Mouse (Mus musculus) lung, postnatal 4 days (tissue): ENCODE measurements around the gene Zfp827.
A peak's percentile ranks its signal among the peaks of the same experiment; 100 is the strongest.

Source experiments
- DNase-seq, 2 experiments: peaks; one replicate each; pipeline ENCODE4 v3.0.0; 2021

Zfp827 gene

GRCm38 (mm10) chr8:79027977-79028487 is at the start of gene Zfp827:
Zfp827 (plus strand) TSS chr8:79028437.
- DNase-seq: peak; percentile 80 to 84

GRCm38 (mm10) chr8:79004341-79004740 is 23.9 kb upstream of the Zfp827 start:
- DNase-seq: no peak

- no peak for DNase-seq
These were observed 13.2 kb upstream of the Zfp827 start for GRCm38 (mm10) chr8:79015061-79015460.

- no peak for DNase-seq
These were observed 12.2 kb upstream of the Zfp827 start for GRCm38 (mm10) chr8:79016076-79016475.

GRCm38 (mm10) chr8:79016583-79016982 is 11.7 kb upstream of the Zfp827 start:
- no peak for DNase-seq

GRCm38 (mm10) chr8:79023922-79024321 is 4.3 kb upstream of the Zfp827 start:
- no peak for DNase-seq

GRCm38 (mm10) chr8:79027319-79027718 is 918 bp upstream of the Zfp827 start:
- DNase-seq: no peak

- DNase-seq: peak; percentile 32 to 52
These were observed 531 bp downstream of the Zfp827 start for GRCm38 (mm10) chr8:79028541-79029395.

- peak; percentile 81 to 88 for DNase-seq
These were observed 1.4 kb downstream of the Zfp827 start for GRCm38 (mm10) chr8:79029396-79030325.

- DNase-seq: peak; percentile 54 to 74
These were observed 2.4 kb downstream of the Zfp827 start for GRCm38 (mm10) chr8:79030326-79031265.

- DNase-seq: no peak
These were observed 9.3 kb downstream of the Zfp827 start for GRCm38 (mm10) chr8:79037532-79037931.

GRCm38 (mm10) chr8:79037991-79038390 is 9.8 kb downstream of the Zfp827 start:
- DNase-seq: no peak

GRCm38 (mm10) chr8:79041429-79041828 is 13.2 kb downstream of the Zfp827 start:
- DNase-seq: no peak

- DNase-seq: no peak
These were observed 14.0 kb downstream of the Zfp827 start for GRCm38 (mm10) chr8:79042252-79042651.

- no peak for DNase-seq
These were observed 16.4 kb downstream of the Zfp827 start for GRCm38 (mm10) chr8:79044673-79045072.

- no peak for DNase-seq
These were observed 18.4 kb downstream of the Zfp827 start for GRCm38 (mm10) chr8:79046659-79047058.

GRCm38 (mm10) chr8:79048388-79049005 is 20.3 kb downstream of the Zfp827 start:
- DNase-seq: no peak

GRCm38 (mm10) chr8:79054222-79054621 is 26.0 kb downstream of the Zfp827 start:
- DNase-seq: no peak

- DNase-seq: no peak
These were observed 28.9 kb downstream of the Zfp827 start for GRCm38 (mm10) chr8:79057179-79057578.

GRCm38 (mm10) chr8:79059361-79059760 is 31.1 kb downstream of the Zfp827 start:
- DNase-seq: no peak

- DNase-seq: no peak
These were observed 31.9 kb downstream of the Zfp827 start for GRCm38 (mm10) chr8:79060013-79060609.
